Mouse (Mus musculus) olfactory bulb, adult 2 months (tissue): ENCODE data around the gene Pltp.

Source experiments
- CTCF ChIP-seq: fragments of 200-500 bp; IDR thresholded peaks from 2 replicates; pipeline ENCODE4 v1.5.1; 2012; ENCODE audit warnings: low read depth, mild to moderate bottlenecking, low read length, moderate library complexity; ENCODE audit not compliant: insufficient read depth
- POLR2A ChIP-seq: fragments of 200-500 bp; IDR thresholded peaks from 2 replicates; pipeline ENCODE4 v1.6.1; 2012; ENCODE audit warnings: mild to moderate bottlenecking, low read depth, low read length, moderate library complexity; ENCODE audit not compliant: insufficient read depth

DNA sequence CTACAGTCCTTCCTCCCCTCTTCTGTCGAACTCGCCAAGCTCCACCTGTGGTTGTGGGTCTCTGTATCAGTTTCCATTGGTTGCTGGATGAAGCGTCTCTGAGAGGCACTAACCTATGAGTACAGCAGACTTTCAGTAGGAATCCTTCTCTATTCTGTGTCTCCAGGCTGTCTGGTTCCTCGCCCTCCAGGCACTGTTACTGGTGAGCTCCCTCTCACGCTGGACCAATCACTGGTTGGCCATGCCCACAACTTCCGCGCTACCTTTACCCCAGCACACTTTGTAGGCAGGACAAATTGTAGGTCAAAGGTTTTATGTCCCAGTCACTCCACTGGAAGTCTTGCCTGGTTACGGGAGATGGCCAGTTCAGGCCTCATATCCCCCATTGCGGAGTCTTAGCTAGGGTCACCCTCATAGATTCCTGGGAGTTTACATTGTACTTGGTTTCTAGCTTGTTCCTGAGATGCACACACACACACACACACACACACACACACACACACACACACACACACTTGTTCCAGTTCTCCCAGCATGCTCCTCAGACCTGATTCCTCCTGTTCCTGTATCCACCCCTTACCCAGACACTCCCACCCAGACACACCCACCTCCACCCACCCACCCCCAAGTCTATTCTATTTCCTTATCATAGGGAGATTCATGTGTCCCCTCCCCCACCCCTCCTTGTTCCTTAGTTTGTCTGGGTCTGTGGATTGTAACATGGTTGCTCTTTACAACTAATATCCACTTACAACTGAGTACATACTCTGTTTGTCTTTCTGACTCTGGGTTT, 2.3 kb upstream of the Pltp start:
- no peak for TF ChIP-seq CTCF
- TF ChIP-seq POLR2A: no peak
